Mouse (Mus musculus) MEL (cell line): ENCODE results near the gene Rtp3. TPM values are rescaled to one million over a fixed set of nuclear protein-coding genes. Genes with fewer than 3 reads are reported as not detected.

Experiments used
- DNase-seq: peaks from one replicate; pipeline ENCODE4 v3.0.0; 2011; ENCODE audit warnings: low read depth, low spot score
- H3K27ac ChIP-seq: 2 replicates; pipeline ENCODE4 v1.5.1; 2012; ENCODE audit warnings: low read depth, mild to moderate bottlenecking, control low read depth, low read length, moderate library complexity; ENCODE audit not compliant: control insufficient read depth
- H3K27me3 ChIP-seq, 2 experiments: fragments of 150-350 bp in 1 of 2; sonication (generic) in 1 of 2; 2 replicates each; pipeline ENCODE4 v1.6.1; 2012; ENCODE audit warnings: low read length in 2 of 2, mild to moderate bottlenecking in 2 of 2, improper control_type of control experiment in 1 of 2, moderate library complexity in 1 of 2; ENCODE audit not compliant: insufficient read depth in 2 of 2, control insufficient read depth in 1 of 2
- H3K36me3 ChIP-seq, 2 experiments: 2 replicates each; pipeline ENCODE4 v1.6.1; 2012 to 2014; ENCODE audit warnings: low read length in 2 of 2, improper control_type of control experiment in 1 of 2, inconsistent platforms in 1 of 2, mild to moderate bottlenecking in 1 of 2; ENCODE audit not compliant: insufficient read depth in 2 of 2, control insufficient read depth in 1 of 2
- H3K4me1 ChIP-seq, 2 experiments: fragments of 150-350 bp in 1 of 2; sonication (generic) in 1 of 2; 2 replicates each; pipeline ENCODE4 v1.6.1; 2012; ENCODE audit warnings: low read length in 2 of 2, improper control_type of control experiment in 1 of 2, mild to moderate bottlenecking in 1 of 2; ENCODE audit not compliant: insufficient read depth in 2 of 2, control insufficient read depth in 1 of 2
- H3K4me3 ChIP-seq, 2 experiments: fragments of 150-350 bp in 1 of 2; sonication (generic) in 1 of 2; 2 replicates each; pipeline ENCODE4 v1.5.1; 2012; ENCODE audit warnings: low read depth in 2 of 2, low read length in 2 of 2, mild to moderate bottlenecking in 2 of 2, moderate library complexity in 2 of 2, control low read depth in 1 of 2, improper control_type of control experiment in 1 of 2; ENCODE audit not compliant: control insufficient read depth in 1 of 2, insufficient read depth in 1 of 2
- H3K79me2 ChIP-seq: 2 replicates; pipeline ENCODE4 v1.6.1; 2012; ENCODE audit warnings: mild to moderate bottlenecking, low read length, moderate library complexity; ENCODE audit not compliant: control insufficient read depth, poor library complexity, insufficient read depth
- H3K9ac ChIP-seq: 2 replicates; pipeline ENCODE4 v1.6.1; 2012; ENCODE audit warnings: low read depth, mild to moderate bottlenecking, control low read depth, low read length, moderate library complexity; ENCODE audit not compliant: control insufficient read depth, poor library complexity, severe bottlenecking
- H3K9me3 ChIP-seq: fragments of 150-350 bp; sonication (generic); replicated peaks from 2 replicates; pipeline ENCODE4 v1.6.1; 2012; ENCODE audit warnings: mild to moderate bottlenecking, low read length, improper control_type of control experiment, moderate library complexity; ENCODE audit not compliant: insufficient read depth
- CHD1 ChIP-seq: IDR thresholded peaks from 2 replicates; pipeline ENCODE4 v1.6.1; 2012; ENCODE audit warnings: low read depth, mild to moderate bottlenecking, inconsistent platforms, low read length, improper control_type of control experiment
- CHD2 ChIP-seq: IDR thresholded peaks from 2 replicates; pipeline ENCODE4 v1.6.1; 2011; ENCODE audit warnings: low read length, improper control_type of control experiment
- ETS1 ChIP-seq: IDR thresholded peaks from 2 replicates; pipeline ENCODE4 v1.6.1; 2012; ENCODE audit warnings: low read depth, mild to moderate bottlenecking, inconsistent platforms, low read length, improper control_type of control experiment, moderate library complexity
- GATA1 ChIP-seq: IDR thresholded peaks from 2 replicates; pipeline ENCODE4 v1.6.1; 2011; ENCODE audit warnings: low read depth, low read length, improper control_type of control experiment
- MAX ChIP-seq: IDR thresholded peaks from 2 replicates; pipeline ENCODE4 v1.6.1; 2011; ENCODE audit warnings: low read length, improper control_type of control experiment
- MXI1 ChIP-seq: IDR thresholded peaks from 2 replicates; pipeline ENCODE4 v1.6.1; 2011; ENCODE audit warnings: mild to moderate bottlenecking, low read depth, low read length, improper control_type of control experiment
- MYC ChIP-seq: IDR thresholded peaks from 2 replicates; pipeline ENCODE4 v1.6.1; 2011; ENCODE audit warnings: low read depth, mild to moderate bottlenecking, low read length, improper control_type of control experiment, moderate library complexity
- NELFE ChIP-seq: IDR thresholded peaks from 2 replicates; pipeline ENCODE4 v1.6.1; 2011; ENCODE audit warnings: low read depth, low read length, improper control_type of control experiment
- POLR2A ChIP-seq, 2 experiments: IDR thresholded peaks; 2 replicates each; pipeline ENCODE4 v1.6.1; 2011 to 2012; ENCODE audit warnings: low read length in 2 of 2, mild to moderate bottlenecking in 2 of 2, control low read depth in 1 of 2, improper control_type of control experiment in 1 of 2, low read depth in 1 of 2, moderate library complexity in 1 of 2; ENCODE audit not compliant: control insufficient read depth in 1 of 2, insufficient read depth in 1 of 2, poor library complexity in 1 of 2
- POLR2AphosphoS2 ChIP-seq: IDR thresholded peaks from 2 replicates; pipeline ENCODE4 v1.6.1; 2011; ENCODE audit warnings: low read length, improper control_type of control experiment
- POLR2AphosphoS5 ChIP-seq: IDR thresholded peaks from 2 replicates; pipeline ENCODE4 v1.6.1; 2012; ENCODE audit warnings: low read depth, borderline replicate concordance, mild to moderate bottlenecking, inconsistent platforms, low read length, moderate library complexity, mixed read lengths
- RAD21 ChIP-seq: IDR thresholded peaks from 2 replicates; pipeline ENCODE4 v1.6.1; 2011; ENCODE audit warnings: mild to moderate bottlenecking, low read depth, low read length, improper control_type of control experiment
- RCOR1 ChIP-seq: IDR thresholded peaks from 2 replicates; pipeline ENCODE4 v1.6.1; 2012; ENCODE audit warnings: low read depth, mild to moderate bottlenecking, inconsistent platforms, low read length, improper control_type of control experiment
- SIN3A ChIP-seq: IDR thresholded peaks from 2 replicates; pipeline ENCODE4 v1.6.1; 2012; ENCODE audit warnings: low read length, improper control_type of control experiment, inconsistent platforms
- SMC3 ChIP-seq: IDR thresholded peaks from 2 replicates; pipeline ENCODE4 v1.6.1; 2011; ENCODE audit warnings: low read depth, low read length, improper control_type of control experiment
- TBP ChIP-seq: IDR thresholded peaks from 2 replicates; pipeline ENCODE4 v1.8.0; 2011; ENCODE audit warnings: low read depth, low read length, improper control_type of control experiment
- USF1 ChIP-seq: IDR thresholded peaks from 2 replicates; pipeline ENCODE4 v1.6.1; 2014; ENCODE audit warnings: low read depth, mild to moderate bottlenecking, inconsistent platforms, low read length, improper control_type of control experiment, moderate library complexity
- USF2 ChIP-seq, 2 experiments: IDR thresholded peaks; 2 replicates each; pipeline ENCODE4 v1.6.1; 2011 to 2012; ENCODE audit warnings: improper control_type of control experiment in 2 of 2, low read length in 2 of 2, borderline replicate concordance in 1 of 2, inconsistent platforms in 1 of 2, low read depth in 1 of 2, mild to moderate bottlenecking in 1 of 2; ENCODE audit not compliant: insufficient read depth in 1 of 2
- ZKSCAN1 ChIP-seq: IDR thresholded peaks from 2 replicates; pipeline ENCODE4 v1.6.1; 2012; ENCODE audit warnings: low read depth, mild to moderate bottlenecking, inconsistent platforms, low read length, improper control_type of control experiment, moderate library complexity
- ZMIZ1 ChIP-seq: IDR thresholded peaks from 2 replicates; pipeline ENCODE4 v1.6.1; 2012; ENCODE audit warnings: low read depth, mild to moderate bottlenecking, inconsistent platforms, low read length, improper control_type of control experiment, moderate library complexity
- polyA plus RNA-seq, 2 experiments: library from polyadenylated mRNA; stranded (reverse) in 1 of 2; unstranded in 1 of 2; fragments of >175 nt in 1 of 2; fragments of >200 nt in 1 of 2; gene quantifications; 2 replicates each; pipeline versions ENCODE4 v1.2.1 to v1.2.4; 2012; ENCODE audit warnings: low replicate concordance in 2 of 2, low read depth in 1 of 2; ENCODE audit not compliant: insufficient read length in 2 of 2, insufficient read depth in 1 of 2, missing spikeins in 1 of 2
- total RNA-seq: library from RNA; depleted of rRNA; stranded (reverse); fragments of 300-350 nt; gene quantifications from 2 replicates; pipeline ENCODE4 v1.2.3, GENCODE M21; 2012

Gene Rtp3
- total and polyA plus RNA-seq, 3 experiments, result not detected

DNA sequence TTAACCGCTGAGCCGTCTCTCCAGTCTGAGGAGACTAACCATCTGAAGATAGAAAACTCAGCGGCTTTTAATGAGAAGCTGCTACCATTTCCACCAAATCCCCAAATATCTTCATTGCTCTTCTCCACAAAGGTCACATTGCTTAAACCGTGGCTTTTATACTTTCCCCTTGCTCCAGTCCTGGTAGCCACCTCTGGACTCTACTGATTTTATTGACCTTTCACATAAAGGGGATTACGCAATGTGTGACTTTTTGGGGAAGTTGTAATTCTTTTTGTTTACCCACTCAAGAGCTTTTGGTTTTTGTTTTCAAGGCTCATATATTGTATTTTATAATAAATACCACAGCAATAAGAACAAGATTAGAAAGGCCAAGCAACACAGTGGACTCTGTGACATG is 4.8 kb downstream of the Rtp3 start:
- Histone ChIP-seq H3K27ac (no peak overlapping the region), H3K27me3 (no peaks in the 10 kb centered on the region), H3K9me3 (no peaks in the 10 kb centered on the region), H3K4me3 (no peak overlapping the region), H3K36me3 (no peaks in the 10 kb centered on the region), H3K79me2 (no peaks in the 10 kb centered on the region), H3K4me1 (no peaks in the 10 kb centered on the region), H3K9ac (no peak overlapping the region)
- no peak for TF ChIP-seq SMC3
- no peak for DNase-seq

DNA sequence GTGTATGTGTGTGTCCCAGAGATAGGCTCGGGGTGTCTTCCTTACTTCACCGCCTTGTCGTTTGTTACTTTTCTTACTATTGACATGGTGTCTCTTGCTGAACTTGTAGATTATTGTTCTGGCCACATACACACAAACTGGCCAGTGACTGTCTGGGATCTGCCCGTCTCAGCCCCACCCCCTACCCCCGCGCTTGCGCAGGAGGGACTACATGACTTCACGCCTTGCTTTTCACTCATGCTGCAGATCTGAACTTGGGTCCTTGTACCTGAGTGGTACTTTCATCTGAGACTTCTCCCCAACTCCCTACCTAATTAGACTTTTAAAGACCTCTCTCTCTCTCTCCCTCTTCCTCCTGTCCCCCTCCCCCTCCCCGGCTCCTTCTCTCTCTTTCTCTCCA is 6.3 kb downstream of the Rtp3 start:
- Histone ChIP-seq H3K79me2 (no peaks in the 10 kb centered on the region), H3K27ac (no peak overlapping the region), H3K4me1 (no peaks in the 10 kb centered on the region), H3K9me3 (no peaks in the 10 kb centered on the region), H3K4me3 (no peak overlapping the region), H3K27me3 (no peaks in the 10 kb centered on the region), H3K9ac (no peak overlapping the region), H3K36me3 (no peaks in the 10 kb centered on the region)
- no peak for DNase-seq
- TF ChIP-seq MXI1 (no peak), POLR2A (IDR thresholded peaks at IDR 0.05; ENCODE audit: control insufficient read depth in 1 of 2, insufficient read depth in 1 of 2, low read depth in 1 of 2, low read length in 2 of 2, poor library complexity in 1 of 2) (no peak), ZMIZ1 (no peak), POLR2AphosphoS2 (no peak), GATA1 (no peak), ETS1 (no peak), TBP (no peak), RAD21 (no peak), NELFE (no peak), RCOR1 (no peak), MYC (no peak), SMC3 (no peak), ZKSCAN1 (no peak), MAX (no peak), SIN3A (no peak), USF1 (no peak), CHD2 (no peak), CHD1 (no peak), POLR2AphosphoS5 (no peak), USF2 (IDR thresholded peaks at IDR 0.05; ENCODE audit: borderline replicate concordance in 1 of 2, insufficient read depth in 1 of 2, low read depth in 1 of 2, low read length in 2 of 2) (no peak)
